ENCODE assay signal across 8 mouse cellular contexts in the genomic region with DNA sequence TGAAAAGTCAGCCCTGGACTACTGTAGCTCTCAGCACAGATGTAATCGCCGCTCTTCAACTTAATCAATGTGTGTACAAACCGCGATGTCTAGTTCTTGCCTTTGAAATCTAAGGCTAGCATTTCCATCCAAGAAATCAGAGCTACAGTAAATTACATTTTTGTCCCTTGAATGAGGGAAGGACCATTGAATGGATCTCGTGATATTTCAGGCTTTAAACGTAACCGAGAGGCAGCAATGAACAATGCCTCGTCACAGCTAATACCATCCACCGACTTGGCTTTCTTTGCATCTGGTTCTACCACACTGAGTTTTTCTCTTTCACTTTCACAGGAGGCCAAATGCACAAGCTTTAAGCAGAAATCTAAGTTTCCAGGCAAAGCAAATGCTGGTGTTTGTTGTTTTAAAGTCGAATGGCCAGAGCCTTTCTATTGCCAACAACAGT. TPM values are rescaled to one million over a fixed set of nuclear protein-coding genes. Genes with fewer than 3 reads are reported as not detected.
DNase-seq lines count a peak whose midpoint lies in the region; ATAC-seq and TF ChIP-seq lines count a peak whose summit lies in the region.

No protein-coding gene starts in this region.

- H3K27ac ChIP-seq in heart, embryonic 13.5 days (replicated peaks): peak overlapping the region; percentile 100
- peak overlapping the region; percentile 100 for H3K27ac ChIP-seq in limb, embryonic 14.5 days (replicated peaks; ENCODE audit: low read depth, low read length)

- TF ChIP-seq POLR2A in limb, embryonic 14.5 days (IDR thresholded peaks at IDR 0.05; ENCODE audit: borderline replicate concordance, extremely low read depth, insufficient read depth, insufficient read length): no peak

- 8% methylated on average over 10 of the region's 10 CpGs for WGBS in heart, embryonic 13.5 days
- WGBS in limb, embryonic 14.5 days: 8% methylated on average over 10 of the region's 10 CpGs

- no peaks in the 10 kb centered on the region for H3K9me3 ChIP-seq in heart, embryonic 13.5 days
- no peaks in the 10 kb centered on the region for H3K9me3 ChIP-seq in limb, embryonic 14.5 days (ENCODE audit: control insufficient read depth, low read length)

- H3K4me2 ChIP-seq in heart, embryonic 13.5 days: peak overlapping the region; percentile 93
- peak overlapping the region; percentile 89 for H3K4me2 ChIP-seq in limb, embryonic 14.5 days (replicated peaks; ENCODE audit: low read depth, low read length, severe bottlenecking)

- H3K4me1 ChIP-seq in heart, embryonic 13.5 days: peaks cover 46% of the 10 kb centered on the region
- peaks cover 30% of the 10 kb centered on the region for H3K4me1 ChIP-seq in limb, embryonic 14.5 days (ENCODE audit: control insufficient read depth, insufficient read depth, low read length)

- DNase-seq in B cell, adult 2 months: peak; percentile 37 to 40
- DNase-seq in R1 (ENCODE audit: low read depth, low spot score): peak; percentile 16
- DNase-seq in limb, embryonic 14.5 days (ENCODE audit: low spot score): peak; percentile 38
- DNase-seq in retina, postnatal 1 day: peak; percentile 69
- DNase-seq in cerebellum, postnatal 4 days (ENCODE audit: low spot score in 2 of 2): no peak
- DNase-seq in lung, postnatal 36 days: no peak
- no peak for DNase-seq in urinary bladder, postnatal 36 days (ENCODE audit: low spot score in 2 of 2)

- ATAC-seq in heart, embryonic 13.5 days (ENCODE audit: extremely low read depth, insufficient number of reproducible peaks, low FRiP score, low TSS enrichment): no peak
- ATAC-seq in limb, embryonic 14.5 days (ENCODE audit: low FRiP score, low read depth): no peak

- H3K4me3 ChIP-seq in heart, embryonic 13.5 days: peak overlapping the region; percentile 98
- H3K4me3 ChIP-seq in limb, embryonic 14.5 days (replicated peaks; ENCODE audit: low read length): peak overlapping the region; percentile 96

- peak overlapping the region; percentile 100 for H3K9ac ChIP-seq in heart, embryonic 13.5 days
- peak overlapping the region; percentile 46 for H3K9ac ChIP-seq in limb, embryonic 14.5 days (ENCODE audit: low read depth, low read length, severe bottlenecking)

- no peaks in the 10 kb centered on the region for H3K36me3 ChIP-seq in heart, embryonic 13.5 days
- H3K36me3 ChIP-seq in limb, embryonic 14.5 days (ENCODE audit: control insufficient read depth, insufficient read depth, low read length): no peaks in the 10 kb centered on the region

- no peaks in the 10 kb centered on the region for H3K27me3 ChIP-seq in heart, embryonic 13.5 days (replicated peaks)
- H3K27me3 ChIP-seq in limb, embryonic 14.5 days (ENCODE audit: control insufficient read depth, insufficient read depth, low read length): no peaks in the 10 kb centered on the region

RNA-seq across cellular contexts. Expression of gene Skida1, which starts 1.7 kb away (rescaled TPM):
- 5.5 and 6.6 TPM in 2 replicates for polyA plus RNA-seq in heart, embryonic 13.5 days (2015; fragmentation: Nextera tagmentation; extraction: Ambion mirVana)
- polyA plus RNA-seq in limb, embryonic 14.5 days (2012; rRNA removed): 18.7 and 19.0 TPM in 2 replicates
- 7.9 and 8.2 TPM in 2 replicates for polyA plus RNA-seq in limb, embryonic 14.5 days (2014; fragmentation: Nextera tagmentation; extraction: Ambion mirVana)

RNA-seq across cellular contexts. Expression of gene Mllt10, which starts 4.5 kb away (rescaled TPM):
- polyA plus RNA-seq in heart, embryonic 13.5 days (2015; fragmentation: Nextera tagmentation; extraction: Ambion mirVana): 32.5 and 42.5 TPM in 2 replicates
- 52.7 and 59.4 TPM in 2 replicates for polyA plus RNA-seq in limb, embryonic 14.5 days (2012; rRNA removed)
- 33.4 and 38.0 TPM in 2 replicates for polyA plus RNA-seq in limb, embryonic 14.5 days (2014; fragmentation: Nextera tagmentation; extraction: Ambion mirVana)

RNA-seq across cellular contexts. Expression of gene A930004D18Rik, which starts 13.0 kb away (rescaled TPM):
- 11.3 and 12.0 TPM in 2 replicates for polyA plus RNA-seq in heart, embryonic 13.5 days (2015; fragmentation: Nextera tagmentation; extraction: Ambion mirVana)
- 8.8 and 10.8 TPM in 2 replicates for polyA plus RNA-seq in limb, embryonic 14.5 days (2012; rRNA removed)
- polyA plus RNA-seq in limb, embryonic 14.5 days (2014; fragmentation: Nextera tagmentation; extraction: Ambion mirVana): 13.0 and 14.2 TPM in 2 replicates

RNA-seq across cellular contexts. Expression of gene H2al2a, which starts 53.8 kb away (rescaled TPM):
- not detected in 2 replicates for polyA plus RNA-seq in heart, embryonic 13.5 days (2015; fragmentation: Nextera tagmentation; extraction: Ambion mirVana)
- not detected in 2 replicates for polyA plus RNA-seq in limb, embryonic 14.5 days (2012; rRNA removed)
- not detected in 2 replicates for polyA plus RNA-seq in limb, embryonic 14.5 days (2014; fragmentation: Nextera tagmentation; extraction: Ambion mirVana)

Comparison
In these comparisons a context has a peak if more than half of its experiments do, and no peak if none do; other contexts are left out.
1. DNase-seq: peak in B cell, adult 2 months (2 of 2), R1 (single experiment), limb, embryonic 14.5 days (single experiment) and retina, postnatal 1 day (single experiment); none in cerebellum, postnatal 4 days (0 of 2), lung, postnatal 36 days (single experiment) and urinary bladder, postnatal 36 days (0 of 2).